Mouse (Mus musculus): ENCODE measurements around the gene Klf9. TPM values are rescaled to one million over a fixed set of nuclear protein-coding genes. Genes with fewer than 3 reads are reported as not detected.

Gene Klf9
- total RNA-seq, 2 experiments from 2014 or later: 206 to 251 TPM

- DNase-seq (ENCODE audit: low spot score in 2 of 2): no peak
- intact Hi-C loops (cut with DNase I): no loop called here
Measured at GRCm38 (mm10) chr19:23152771-23153605, 12.0 kb downstream of the Klf9 start.

- intact Hi-C loops (cut with DNase I): no loop called here
- DNase-seq (ENCODE audit: low spot score in 2 of 2): no peak
Measured at GRCm38 (mm10) chr19:23153606-23154127, 12.6 kb downstream of the Klf9 start.

- DNase-seq (ENCODE audit: low spot score in 2 of 2): peak in 1 of 2 experiments; percentile 9
- intact Hi-C loops (cut with DNase I): no loop called here
Measured at GRCm38 (mm10) chr19:23159780-23160395, 18.9 kb downstream of the Klf9 start.

GRCm38 (mm10) chr19:23162387-23162809, 21.4 kb downstream of the Klf9 start:
- intact Hi-C loops (cut with DNase I): no loop called here
- peak; percentile 26 to 68 for DNase-seq (ENCODE audit: low spot score in 2 of 2)

- DNase-seq (ENCODE audit: low spot score in 2 of 2): no peak
- intact Hi-C loops (cut with DNase I): no loop called here
Measured at GRCm38 (mm10) chr19:23162877-23163276, 21.9 kb downstream of the Klf9 start.

- intact Hi-C loops (cut with DNase I): no loop called here
- DNase-seq (ENCODE audit: low spot score in 2 of 2): no peak
Measured at GRCm38 (mm10) chr19:23163361-23163760, 22.3 kb downstream of the Klf9 start.

- no peak for DNase-seq (ENCODE audit: low spot score in 2 of 2)
- intact Hi-C loops (cut with DNase I): no loop called here
Measured at GRCm38 (mm10) chr19:23164651-23165240, 23.7 kb downstream of the Klf9 start.

- no peak for DNase-seq (ENCODE audit: low spot score in 2 of 2)
- intact Hi-C loops (cut with DNase I): no loop called here
Measured at GRCm38 (mm10) chr19:23166550-23167284, 25.7 kb downstream of the Klf9 start.

GRCm38 (mm10) chr19:23168899-23169658, 28.1 kb downstream of the Klf9 start:
- no peak for DNase-seq (ENCODE audit: low spot score in 2 of 2)
- intact Hi-C loops (cut with DNase I): no loop called here

- DNase-seq (ENCODE audit: low spot score in 2 of 2): no peak
- intact Hi-C loops (cut with DNase I): no loop called here
Measured at GRCm38 (mm10) chr19:23169659-23170050, 28.6 kb downstream of the Klf9 start.

- DNase-seq (ENCODE audit: low spot score in 2 of 2): no peak
- intact Hi-C loops (cut with DNase I): no loop called here
Measured at GRCm38 (mm10) chr19:23170476-23170875, 29.4 kb downstream of the Klf9 start.

- intact Hi-C loops (cut with DNase I): no loop called here
- no peak for DNase-seq (ENCODE audit: low spot score in 2 of 2)
Measured at GRCm38 (mm10) chr19:23171136-23171535, 30.1 kb downstream of the Klf9 start.

GRCm38 (mm10) chr19:23175090-23175489, 34.1 kb downstream of the Klf9 start:
- intact Hi-C loops (cut with DNase I): no loop called here
- no peak for DNase-seq (ENCODE audit: low spot score in 2 of 2)

- DNase-seq (ENCODE audit: low spot score in 2 of 2): no peak
- intact Hi-C loops (cut with DNase I): no loop called here
Measured at GRCm38 (mm10) chr19:23175511-23175910, 34.5 kb downstream of the Klf9 start.

GRCm38 (mm10) chr19:23178533-23178932, 37.5 kb downstream of the Klf9 start:
- no peak for DNase-seq (ENCODE audit: low spot score in 2 of 2)
- intact Hi-C loops (cut with DNase I): no loop called here

GRCm38 (mm10) chr19:23183493-23183892, 42.5 kb downstream of the Klf9 start:
- intact Hi-C loops (cut with DNase I): no loop called here

GRCm38 (mm10) chr19:23184068-23184467, 43.0 kb downstream of the Klf9 start:
- intact Hi-C loops (cut with DNase I): no loop called here
- no peak for DNase-seq (ENCODE audit: low spot score in 2 of 2)

More at GRCm38 (mm10) chr19:23183493-23183892, 42.5 kb downstream of the Klf9 start:
- no peak for DNase-seq (ENCODE audit: low spot score in 2 of 2)

GRCm38 (mm10) chr19:23187732-23188131, 46.7 kb downstream of the Klf9 start:
- DNase-seq (ENCODE audit: low spot score in 2 of 2): peak in 1 of 2 experiments; percentile 69
- intact Hi-C loops (cut with DNase I): no loop called here

- intact Hi-C loops (cut with DNase I): no loop called here
- no peak for DNase-seq (ENCODE audit: low spot score in 2 of 2)
Measured at GRCm38 (mm10) chr19:23188986-23189385, 48.0 kb downstream of the Klf9 start.
